Mouse (Mus musculus): ENCODE measurements around the gene Amd1.
A peak's percentile ranks its signal among the peaks of the same experiment; 100 is the strongest.

Gene Amd1

DNA sequence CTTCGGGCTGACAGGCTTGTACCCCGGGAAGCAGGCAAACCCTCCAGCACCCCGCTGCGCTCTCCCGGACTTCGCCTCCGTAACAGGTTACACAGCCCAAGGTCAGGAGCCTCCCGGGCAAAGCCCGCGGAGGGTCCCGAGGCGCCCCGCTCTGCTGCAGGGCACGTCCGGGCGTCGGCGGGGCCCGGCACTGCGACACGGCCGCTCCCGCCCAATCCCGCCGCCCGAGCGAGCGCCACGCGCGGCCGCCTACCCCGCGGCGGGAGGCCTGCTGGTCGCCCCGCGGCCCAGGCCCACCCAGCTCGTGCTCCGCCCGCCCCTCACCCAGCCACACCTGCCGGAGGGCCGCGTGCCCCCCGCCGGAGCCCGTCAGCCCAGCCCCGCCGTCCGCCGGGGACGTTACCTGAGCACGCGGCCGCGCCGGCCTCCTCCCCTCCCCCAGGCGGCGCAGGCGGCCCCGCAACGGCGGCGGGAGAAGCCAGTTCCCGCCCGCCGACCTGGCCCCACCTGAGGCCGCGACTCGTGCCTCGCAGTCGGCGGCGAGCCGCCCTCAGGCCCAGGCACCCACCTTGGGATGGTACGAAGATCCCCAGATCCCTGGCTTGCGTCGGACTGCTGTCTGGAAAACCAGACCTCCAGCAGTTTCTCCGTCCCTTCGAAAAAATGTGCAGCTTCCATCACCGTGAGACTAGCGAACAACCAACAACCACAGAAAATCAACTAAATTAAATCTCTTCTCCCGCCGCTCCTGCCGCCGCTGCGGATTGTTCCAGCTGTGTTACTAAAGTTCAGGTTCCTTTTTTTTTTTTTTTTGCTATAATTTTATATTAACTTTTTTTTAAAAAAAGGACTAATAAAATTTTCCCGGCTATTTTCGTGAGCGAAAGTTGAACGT, 558 bp downstream of the Amd1 start:
- DNase-seq (ENCODE audit: low spot score in 2 of 2), result peak in 1 of 2 experiments; percentile 39

DNA sequence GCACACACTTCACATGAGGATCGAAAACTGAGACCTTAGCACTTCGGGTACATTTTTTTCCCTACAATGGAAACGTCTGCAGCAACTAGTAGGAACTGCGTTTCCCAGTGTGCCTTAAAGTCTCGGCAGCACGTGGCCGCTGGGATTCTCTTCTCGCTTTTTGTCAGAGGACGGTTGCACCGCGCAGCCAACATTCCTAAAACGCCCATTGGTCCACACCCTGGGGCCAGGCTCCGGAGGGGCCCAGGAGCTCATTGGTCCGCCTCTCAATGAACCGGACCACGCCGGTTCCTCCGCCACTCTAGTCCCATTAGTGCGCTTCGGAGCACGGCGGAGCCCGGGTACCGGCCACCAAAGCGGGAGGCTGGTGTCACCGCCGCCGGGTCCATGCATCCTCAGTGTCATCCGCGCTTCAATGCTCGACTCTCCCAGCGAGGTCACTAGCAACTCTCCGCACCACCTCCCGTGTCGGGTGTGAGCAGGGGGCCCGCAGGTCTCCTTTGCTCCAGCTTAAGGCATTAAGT, 1.3 kb downstream of the Amd1 start:
- peak; percentile 83 for DNase-seq (ENCODE audit: low spot score in 2 of 2)

GRCm38 (mm10) chr10:40292640-40293039, 9.3 kb downstream of the Amd1 start:
- DNase-seq (ENCODE audit: low spot score in 2 of 2), result no peak

DNA sequence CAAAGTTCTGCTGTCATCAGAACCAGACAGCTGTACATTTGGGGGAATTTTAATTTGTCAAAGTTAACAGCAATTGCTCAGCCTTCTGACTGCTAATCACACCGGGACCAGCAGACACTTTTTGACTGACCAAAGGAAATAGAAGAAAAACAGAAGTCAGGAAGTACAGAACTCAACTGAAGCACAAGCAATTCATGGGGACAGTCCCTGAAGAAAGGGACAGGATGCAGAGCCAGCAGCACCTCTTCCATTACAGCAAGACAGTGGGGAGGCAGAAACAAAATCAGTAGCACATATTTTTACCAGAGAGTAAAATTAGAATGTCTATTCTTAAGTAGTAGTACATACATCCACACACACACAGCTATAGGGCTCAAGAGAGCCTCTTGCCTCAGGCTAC, 15.2 kb downstream of the Amd1 start:
- no peak for DNase-seq (ENCODE audit: low spot score in 2 of 2)

DNA sequence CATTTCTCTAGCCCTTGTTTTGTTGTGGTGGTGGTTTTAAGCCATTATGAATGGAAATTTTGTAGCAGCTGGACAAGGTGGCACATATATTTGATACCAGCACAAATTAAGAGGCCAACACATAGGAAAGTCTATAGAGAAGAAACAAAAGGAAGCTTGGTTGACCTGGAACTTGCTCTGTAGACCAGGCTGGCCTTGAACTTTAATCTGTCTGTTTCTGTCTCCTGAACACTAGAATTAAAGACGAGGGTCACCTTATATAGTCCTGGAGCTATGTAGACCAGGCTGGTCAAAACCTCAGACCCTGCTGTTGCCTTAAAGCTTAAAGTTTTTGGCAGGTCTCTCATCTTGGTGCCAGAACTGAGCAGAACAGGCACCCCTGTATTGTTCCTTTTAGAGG, 16.4 kb downstream of the Amd1 start:
- no peak for DNase-seq (ENCODE audit: low spot score in 2 of 2)

DNA sequence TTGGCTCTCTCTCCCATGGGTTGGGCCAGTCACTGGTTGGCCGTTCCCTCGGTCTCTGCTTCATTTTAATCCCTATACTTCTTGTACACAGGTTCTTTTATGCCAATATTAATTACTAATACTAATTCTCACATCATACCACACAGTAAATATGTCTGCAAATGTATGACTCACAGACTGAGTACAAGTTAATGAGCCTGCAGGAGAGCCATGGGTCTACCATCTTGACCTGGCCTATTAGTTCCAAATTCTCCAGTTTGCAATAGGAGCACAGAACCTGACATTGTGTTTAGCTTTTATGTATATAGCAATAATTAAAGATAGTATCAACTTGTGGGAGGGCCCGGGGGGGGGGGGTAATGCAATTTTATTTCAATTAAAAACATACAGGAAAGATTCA, 17.0 kb downstream of the Amd1 start:
- no peak for DNase-seq (ENCODE audit: low spot score in 2 of 2)

GRCm38 (mm10) chr10:40284179-40284831, 17.7 kb downstream of the Amd1 start:
- DNase-seq (ENCODE audit: low spot score in 2 of 2), result no peak

GRCm38 (mm10) chr10:40283636-40284035, 18.4 kb downstream of the Amd1 start:
- DNase-seq (ENCODE audit: low spot score in 2 of 2), result no peak

GRCm38 (mm10) chr10:40281565-40281964, 20.4 kb downstream of the Amd1 start:
- DNase-seq (ENCODE audit: low spot score in 2 of 2), result no peak

DNA sequence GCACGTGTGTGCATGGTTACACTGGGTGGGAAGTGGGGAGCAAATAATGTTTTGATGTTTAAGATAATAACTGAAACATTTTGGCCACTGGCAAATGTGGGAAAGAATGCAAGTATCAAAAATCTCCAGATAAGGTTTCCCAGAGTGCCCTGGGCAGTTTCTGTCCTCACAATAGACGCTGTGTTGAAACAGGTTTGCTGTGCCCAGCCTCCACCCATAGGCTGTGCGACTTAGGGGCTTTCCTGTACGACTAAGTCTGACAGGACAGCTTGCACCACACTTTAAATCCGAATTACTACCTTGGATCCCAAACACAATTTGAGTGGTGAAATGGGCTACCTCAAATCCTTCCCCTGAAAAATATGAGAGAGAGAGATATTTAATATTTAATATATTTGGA, 23.7 kb downstream of the Amd1 start:
- DNase-seq (ENCODE audit: low spot score in 2 of 2), result no peak

GRCm38 (mm10) chr10:40275991-40276390, 26.0 kb downstream of the Amd1 start:
- no peak for DNase-seq (ENCODE audit: low spot score in 2 of 2)

GRCm38 (mm10) chr10:40273938-40274337, 28.0 kb downstream of the Amd1 start:
- no peak for DNase-seq (ENCODE audit: low spot score in 2 of 2)

DNA sequence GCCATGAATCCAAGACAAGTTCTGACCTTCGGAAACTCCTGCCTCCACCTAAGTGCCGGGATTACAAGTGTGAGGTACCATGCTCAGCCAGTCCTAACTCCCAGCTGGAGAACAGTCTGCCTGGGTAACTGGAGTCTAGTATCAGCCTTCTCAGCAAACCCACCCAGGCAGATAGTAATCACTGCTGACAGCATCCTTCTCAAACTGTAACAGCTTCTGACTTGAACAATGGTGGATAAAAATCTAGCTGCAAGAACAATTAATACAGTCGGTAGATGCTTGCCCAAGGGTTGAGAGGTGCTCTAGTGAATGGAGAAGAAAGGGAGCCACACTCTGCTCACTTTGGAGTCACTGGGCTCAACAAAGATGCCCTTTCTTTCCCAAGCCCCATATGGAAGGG, 30.8 kb downstream of the Amd1 start:
- DNase-seq (ENCODE audit: low spot score in 2 of 2), result no peak

DNA sequence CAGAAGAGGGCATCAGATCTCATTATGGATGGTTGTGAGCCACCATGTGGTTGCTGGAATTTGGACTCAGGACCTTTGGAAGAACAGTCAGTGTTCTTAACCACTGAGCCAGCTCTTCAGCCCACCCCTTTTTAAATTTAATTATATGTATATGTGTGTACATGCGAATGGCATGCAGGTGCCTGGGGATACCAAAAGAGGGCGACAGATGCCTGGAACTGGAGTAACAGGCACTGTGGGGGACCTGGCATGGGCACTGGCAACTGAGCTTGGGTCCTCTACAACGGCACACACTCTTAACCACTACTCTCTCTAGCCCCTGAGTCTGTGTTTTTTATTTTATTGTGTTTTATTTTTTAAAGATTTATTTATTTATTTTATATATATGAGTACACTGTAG, 37.1 kb downstream of the Amd1 start:
- DNase-seq (ENCODE audit: low spot score in 2 of 2), result no peak

DNA sequence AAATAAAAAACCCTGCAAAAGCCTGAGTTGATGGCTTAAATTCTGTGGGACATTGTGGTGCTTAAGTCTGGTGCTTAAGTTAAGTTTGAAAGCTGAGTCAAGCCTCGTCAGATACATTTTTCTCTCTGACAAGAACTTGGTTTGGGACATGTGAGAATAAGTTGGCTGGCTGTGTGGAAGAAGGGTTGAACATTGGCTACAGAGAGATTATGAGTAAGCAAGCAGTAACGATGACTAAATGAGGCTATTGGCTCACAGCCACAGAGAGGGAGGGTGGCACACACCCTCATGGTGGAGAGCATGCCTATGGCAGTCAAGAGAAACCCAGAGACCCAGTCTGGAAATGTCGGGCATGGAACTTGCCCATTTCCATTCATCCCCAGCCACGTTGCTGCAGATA, 38.3 kb downstream of the Amd1 start:
- no peak for DNase-seq (ENCODE audit: low spot score in 2 of 2)

GRCm38 (mm10) chr10:40262200-40262599, 39.8 kb downstream of the Amd1 start:
- no peak for DNase-seq (ENCODE audit: low spot score in 2 of 2)

DNA sequence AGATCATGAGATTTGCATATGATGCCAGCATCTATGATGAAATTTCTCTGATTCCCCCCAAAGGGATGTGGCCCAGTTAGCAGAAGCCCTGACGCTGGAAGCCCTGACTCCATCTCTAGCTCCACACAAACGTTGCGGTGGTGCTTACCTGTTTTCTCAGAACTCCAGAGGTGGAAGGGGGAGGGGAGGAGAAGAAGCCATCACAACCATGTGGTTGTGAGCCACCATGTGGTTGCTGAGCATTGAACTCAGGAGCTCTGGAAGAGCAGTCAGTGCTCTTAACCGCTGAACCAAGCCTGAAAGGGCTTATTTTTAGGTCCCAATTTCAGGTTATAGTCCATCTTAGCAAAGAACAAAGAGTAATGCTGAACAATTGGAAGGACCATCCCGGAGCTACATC, 41.7 kb downstream of the Amd1 start:
- DNase-seq (ENCODE audit: low spot score in 2 of 2), result no peak

- no peak for DNase-seq (ENCODE audit: low spot score in 2 of 2)
Measured at GRCm38 (mm10) chr10:40259542-40259941, 42.4 kb downstream of the Amd1 start.

GRCm38 (mm10) chr10:40258976-40259375, 43.0 kb downstream of the Amd1 start:
- DNase-seq (ENCODE audit: low spot score in 2 of 2), result no peak

GRCm38 (mm10) chr10:40258401-40258966, 43.5 kb downstream of the Amd1 start:
- DNase-seq (ENCODE audit: low spot score in 2 of 2), result peak; percentile 40 to 67

GRCm38 (mm10) chr10:40257414-40258255, 44.4 kb downstream of the Amd1 start, which contains the start of gene Gtf3c6:
Gene Gtf3c6 (minus strand): TSS chr10:40258108.
- DNase-seq (ENCODE audit: low spot score in 2 of 2), result peak; percentile 89 to 95

- DNase-seq (ENCODE audit: low spot score in 2 of 2), result peak; percentile 22 to 63
Measured at GRCm38 (mm10) chr10:40256716-40257115, 45.3 kb downstream of the Amd1 start.

Data from urinary bladder, postnatal 4 days (tissue).